8 mouse cellular contexts compared by ENCODE assay signal in genomic region chr14:115040578-115041206, GRCm38 (mm10). TPM values are rescaled to one million over a fixed set of nuclear protein-coding genes. Genes with fewer than 3 reads are reported as not detected.
DNase-seq lines count a peak whose midpoint lies in the region; ATAC-seq and TF ChIP-seq lines count a peak whose summit lies in the region.

No protein-coding gene starts in this region.

- H3K4me3 ChIP-seq in ES-E14 (ENCODE audit: insufficient read depth in 1 of 2, low read depth in 1 of 2, low read length in 2 of 2, poor library complexity in 1 of 2, severe bottlenecking in 1 of 2): peak overlapping the region; percentile 61 to 92; a peak in 3 of 4 replicates
- peak overlapping the region; percentile 94 for H3K4me3 ChIP-seq in forebrain, embryonic 13.5 days
- H3K4me3 ChIP-seq in layer of hippocampus, adult 2 months: peak overlapping the region; percentile 60
- H3K4me3 ChIP-seq in lung, postnatal 0 days (ENCODE audit: low read depth, low read length): peak overlapping the region; percentile 86

- no peak for TF ChIP-seq EP300 in lung, postnatal 0 days (IDR thresholded peaks at IDR 0.05)

- H3K4me1 ChIP-seq in ES-E14 (ENCODE audit: control insufficient read depth in 2 of 2, insufficient read depth in 2 of 2, low read length in 2 of 2, poor library complexity in 1 of 2): peaks cover 0 to 5% of the 10 kb centered on the region in 2 experiments; a peak in 1 of 4 replicates
- H3K4me1 ChIP-seq in forebrain, embryonic 13.5 days: peaks cover 35% of the 10 kb centered on the region
- H3K4me1 ChIP-seq in lung, postnatal 0 days (ENCODE audit: insufficient read depth, low read depth, low read length): no peaks in the 10 kb centered on the region; the same call in 1 of the 2 replicates

- no peaks in the 10 kb centered on the region for H3K9me3 ChIP-seq in ES-E14 (ENCODE audit: control insufficient read depth, insufficient read depth, low read depth, low read length)
- no peaks in the 10 kb centered on the region for H3K9me3 ChIP-seq in forebrain, embryonic 13.5 days (replicated peaks)
- no peaks in the 10 kb centered on the region for H3K9me3 ChIP-seq in lung, postnatal 0 days (ENCODE audit: low read length)

- intact Hi-C loops in heart, postnatal 25 days (cut with DNase I): loop anchor here (5.0 kb wide), 2 partner anchors 88 to 183 kb away; no protein-coding TSS in a partner anchor

- DNase-seq in ES-E14 (ENCODE audit: low read depth, low spot score): peak; percentile 77
- DNase-seq in c-Kit-positive CD71-positive TER-119-positive erythroid progenitor cells, embryonic 14.5 days (ENCODE audit: low spot score): peak; percentile 83
- DNase-seq in heart, postnatal 25 days (ENCODE audit: low spot score): peak; percentile 76
- DNase-seq in layer of hippocampus, adult 2 months (ENCODE audit: low spot score in 2 of 2): peak; percentile 46 to 59
- peak; percentile 96 for DNase-seq in lung, postnatal 0 days (ENCODE audit: low spot score)
- DNase-seq in ovary, postnatal 14 days (ENCODE audit: low spot score): peak; percentile 73
- DNase-seq in thymus, postnatal 10 days (ENCODE audit: low spot score in 2 of 2): peak; percentile 82 to 84

- WGBS in forebrain, embryonic 13.5 days: 0% methylated on average over 33 of the region's 94 CpGs
- 5% methylated on average over 33 of the region's 94 CpGs for WGBS in lung, postnatal 0 days

- H3K36me3 ChIP-seq in ES-E14 (ENCODE audit: control insufficient read depth, insufficient read depth, low read length, poor library complexity, severe bottlenecking): peaks cover 23% of the 10 kb centered on the region
- peaks cover 26% of the 10 kb centered on the region for H3K36me3 ChIP-seq in forebrain, embryonic 13.5 days (ENCODE audit: poor library complexity, severe bottlenecking)
- peaks cover 8% of the 10 kb centered on the region for H3K36me3 ChIP-seq in lung, postnatal 0 days (ENCODE audit: insufficient read depth, low read length)

- H3K4me2 ChIP-seq in forebrain, embryonic 13.5 days: peak overlapping the region; percentile 83
- peak overlapping the region; percentile 87 for H3K4me2 ChIP-seq in lung, postnatal 0 days (replicated peaks; ENCODE audit: low read depth, low read length)

- in situ Hi-C loops in ES-E14 (cut with MboI; ENCODE audit: low sequenced_read_pairs in 2 of 2, unreplicated experiment in 2 of 2): no loop called here

- H3K27ac ChIP-seq in ES-E14 (ENCODE audit: insufficient read depth, low read depth, low read length, poor library complexity, severe bottlenecking): peak overlapping the region; percentile 98
- H3K27ac ChIP-seq in forebrain, embryonic 13.5 days: peak overlapping the region; percentile 94
- H3K27ac ChIP-seq in layer of hippocampus, adult 2 months: peak overlapping the region; percentile 57
- H3K27ac ChIP-seq in lung, postnatal 0 days (ENCODE audit: low read length): peak overlapping the region; percentile 95

- peak; percentile 85 for ATAC-seq in forebrain, embryonic 13.5 days
- peak; percentile 87 for ATAC-seq in lung, postnatal 0 days

- peaks cover 5% of the 10 kb centered on the region; the same call in 1 of the 2 replicates for H3K27me3 ChIP-seq in forebrain, embryonic 13.5 days
- no peaks in the 10 kb centered on the region for H3K27me3 ChIP-seq in lung, postnatal 0 days (replicated peaks; ENCODE audit: insufficient read depth, low read length)

- H3K9ac ChIP-seq in ES-E14 (ENCODE audit: insufficient read depth, low read depth, low read length, poor library complexity, severe bottlenecking): peak overlapping the region; percentile 95
- H3K9ac ChIP-seq in forebrain, embryonic 13.5 days: peak overlapping the region; percentile 99
- H3K9ac ChIP-seq in lung, postnatal 0 days (replicated peaks; ENCODE audit: low read depth): peak overlapping the region; percentile 81

- no peak for TF ChIP-seq CTCF in layer of hippocampus, adult 2 months (conservative IDR thresholded peaks at IDR 0.05)
- no peak for TF ChIP-seq CTCF in lung, postnatal 0 days (IDR thresholded peaks at IDR 0.05)

TF ChIP-seq in ES-E14, 5 proteins besides CTCF, POLR2A, EP300 and RAD21:
- TF ChIP-seq ZNF384 (IDR thresholded peaks at IDR 0.05; ENCODE audit: low read depth, low read length) (no peak), HCFC1 (IDR thresholded peaks at IDR 0.05; ENCODE audit: borderline replicate concordance, insufficient read depth, low read length) (peak; percentile 39; the same call in 1 of the 2 replicates), MAFK (IDR thresholded peaks at IDR 0.05; ENCODE audit: insufficient read depth, low read depth, low read length) (no peak)
TF ChIP-seq in ES-E14: peak in this region for 1.

RNA-seq across cellular contexts. Expression of gene Gpc5, which starts 51.3 kb away (rescaled TPM):
- 0.37 and 0.40 TPM in 2 replicates for total RNA-seq in ES-E14 (2012; rRNA removed)
- polyA plus RNA-seq in forebrain, embryonic 13.5 days (2015; fragmentation: Nextera tagmentation; extraction: Ambion mirVana): 0.77 and 1.4 TPM in 2 replicates
- total RNA-seq in heart, postnatal 25 days (2021): not detected
- total RNA-seq in layer of hippocampus, adult 2 months (2021): 10 to 100 TPM; 38.3 to 42.3 TPM
- 0.08 and 0.16 TPM in 2 replicates for polyA plus RNA-seq in lung, postnatal 0 days (2015; fragmentation: Nextera tagmentation; extraction: Ambion mirVana)

Comparison
In these comparisons a context has a peak if more than half of its experiments do, and no peak if none do; other contexts are left out.
1. Peak in every context shown above with its lines: DNase-seq, ATAC-seq, H3K4me3 ChIP-seq and H3K27ac ChIP-seq.
2. RNA of gene Gpc5, which starts 51.3 kb away (total RNA-seq): 38.3 to 42.3 TPM in layer of hippocampus, adult 2 months; 0.37 to 0.40 TPM in ES-E14 and not detected in heart, postnatal 25 days; every median in the first group is over 10 times any median in the second.